Mouse (Mus musculus) thymus, postnatal 4 days (tissue): ENCODE data around the gene Ifit1bl1.
"Not testable (repeated sequence)": the region's sequence is repeated elsewhere in the genome, so short reads cannot be mapped to it uniquely, and the experiment has no call there.

Source experiments
- DNase-seq: peaks from one replicate; pipeline ENCODE4 v3.0.0; 2021

The Ifit1bl1 gene

GRCm38 (mm10) chr19:34587898-34588692, 13.7 kb downstream of the Ifit1bl1 start:
- peak; percentile 18 for DNase-seq

- not testable (repeated sequence) for DNase-seq
Observed at GRCm38 (mm10) chr19:34585740-34586458, 15.9 kb downstream of the Ifit1bl1 start.

- DNase-seq, result not testable (repeated sequence)
Observed at GRCm38 (mm10) chr19:34583126-34583766, 18.5 kb downstream of the Ifit1bl1 start, which contains the start of gene Ifit3. Ifit3 (plus strand) TSS chr19:34583531.

GRCm38 (mm10) chr19:34582696-34583095, 19.1 kb downstream of the Ifit1bl1 start:
- not testable (repeated sequence) for DNase-seq

- no peak for DNase-seq
Observed at GRCm38 (mm10) chr19:34577121-34577520, 24.6 kb downstream of the Ifit1bl1 start.

DNA sequence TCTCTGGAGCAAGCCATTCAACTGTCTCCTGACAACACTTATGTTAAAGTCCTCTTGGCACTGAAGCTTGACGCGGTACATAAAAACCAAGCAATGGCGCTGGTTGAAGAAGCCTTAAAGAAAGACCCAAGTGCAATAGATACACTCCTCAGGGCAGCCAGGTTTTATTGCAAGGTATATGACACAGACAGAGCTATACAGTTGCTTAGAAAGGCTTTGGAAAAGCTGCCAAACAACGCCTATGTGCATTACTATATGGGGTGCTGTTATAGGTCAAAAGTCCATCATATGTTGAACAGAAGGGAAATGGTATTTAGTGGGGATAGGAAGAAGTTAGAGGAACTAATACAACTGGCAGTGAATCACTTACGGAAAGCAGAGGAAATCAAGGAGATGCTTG, 28.1 kb downstream of the Ifit1bl1 start:
- no peak for DNase-seq

GRCm38 (mm10) chr19:34571080-34571479, 30.7 kb downstream of the Ifit1bl1 start:
- DNase-seq, result no peak

GRCm38 (mm10) chr19:34569896-34570476, 31.8 kb downstream of the Ifit1bl1 start:
- DNase-seq, result peak; percentile 23

- DNase-seq, result no peak
Observed at GRCm38 (mm10) chr19:34568988-34569895, 32.5 kb downstream of the Ifit1bl1 start.

DNA sequence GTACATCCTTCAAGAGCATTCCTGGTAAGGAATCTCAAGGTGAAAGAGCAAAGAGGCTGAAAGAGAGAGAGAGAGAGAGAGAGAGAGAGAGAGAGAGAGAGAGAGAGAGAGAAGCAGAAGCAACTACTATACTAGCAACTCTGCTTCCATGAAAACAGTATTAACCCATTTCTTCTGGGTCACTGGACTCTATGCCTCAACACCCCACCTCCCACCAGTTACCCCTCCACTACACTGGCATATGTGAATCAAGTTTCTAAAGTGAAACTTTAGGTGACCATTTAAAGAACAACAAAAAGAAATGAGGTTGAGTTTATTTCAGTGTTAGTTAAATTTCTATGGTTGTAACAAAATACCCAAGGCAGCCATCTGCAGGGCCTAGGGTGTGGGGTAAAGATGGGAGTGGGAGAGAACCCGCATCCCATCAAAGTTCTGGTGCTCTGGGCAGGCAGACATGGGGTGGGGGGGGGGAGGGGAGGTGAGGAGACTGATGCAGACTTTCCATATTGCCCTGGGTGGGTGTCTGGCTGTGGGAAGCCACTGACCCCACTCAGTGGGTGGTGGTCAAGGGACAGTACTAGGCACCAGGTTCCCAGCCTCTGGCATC, 35.5 kb downstream of the Ifit1bl1 start:
- no peak for DNase-seq

DNA sequence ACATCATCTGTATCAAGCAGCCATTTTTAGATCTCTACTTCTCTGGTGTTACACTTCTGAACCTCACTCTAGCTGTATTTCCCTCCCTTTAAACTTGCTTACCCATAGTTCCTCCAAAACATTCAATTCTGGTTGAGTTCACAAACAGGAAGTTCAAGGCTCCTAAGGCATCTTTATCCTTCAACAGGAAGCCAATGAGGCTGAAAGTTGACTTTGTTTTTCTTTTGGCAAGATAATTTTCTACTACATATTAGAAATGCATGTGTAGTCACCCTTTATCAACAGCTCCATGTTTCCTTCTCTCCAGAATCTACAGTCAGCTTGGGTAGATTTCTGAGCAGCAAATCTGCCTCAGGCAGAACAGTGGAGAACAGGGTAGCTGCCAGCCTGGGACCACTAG, 39.2 kb downstream of the Ifit1bl1 start:
- no peak for DNase-seq

DNA sequence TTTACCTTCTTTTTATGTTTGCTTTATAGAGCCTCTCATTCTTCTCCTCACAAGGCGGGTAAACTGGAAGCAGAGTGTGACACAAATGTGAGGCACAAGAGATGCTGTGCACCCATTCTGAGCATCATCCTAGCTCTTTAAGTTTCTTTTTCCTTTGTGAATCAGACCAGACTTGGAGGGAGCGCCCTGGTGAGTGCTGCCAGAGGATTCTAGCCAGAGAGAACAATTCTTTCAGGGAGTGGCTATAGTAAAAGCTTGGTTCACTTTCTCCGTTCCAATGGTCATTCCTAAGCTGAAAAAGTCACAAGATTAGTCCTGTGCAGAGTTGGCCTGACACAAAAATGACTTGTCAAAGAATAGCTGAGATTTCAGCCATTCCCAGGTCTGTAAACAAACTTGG, 45.1 kb downstream of the Ifit1bl1 start:
- DNase-seq, result no peak

DNA sequence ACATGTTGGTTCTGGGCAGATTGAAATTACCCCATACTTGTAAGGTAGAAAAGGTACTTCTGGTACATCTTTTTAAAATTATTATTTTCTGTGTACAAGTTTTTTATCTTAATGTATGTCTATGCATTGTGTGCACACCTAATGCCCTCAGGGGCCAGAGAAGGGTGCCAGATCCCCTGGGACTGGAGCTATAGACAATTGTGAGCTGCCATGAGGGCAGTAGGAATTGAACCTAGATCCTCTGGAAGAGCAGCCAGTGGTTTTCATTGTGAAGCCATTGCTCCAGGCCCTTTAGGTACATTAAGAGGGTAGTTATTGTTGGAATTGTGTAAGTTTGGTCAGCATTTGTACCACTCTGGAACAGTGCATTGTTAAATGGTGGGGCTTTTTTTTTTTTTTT, 47.7 kb downstream of the Ifit1bl1 start:
- no peak for DNase-seq

- DNase-seq, result no peak
Observed at GRCm38 (mm10) chr19:34553522-34553921, 48.2 kb downstream of the Ifit1bl1 start.

DNA sequence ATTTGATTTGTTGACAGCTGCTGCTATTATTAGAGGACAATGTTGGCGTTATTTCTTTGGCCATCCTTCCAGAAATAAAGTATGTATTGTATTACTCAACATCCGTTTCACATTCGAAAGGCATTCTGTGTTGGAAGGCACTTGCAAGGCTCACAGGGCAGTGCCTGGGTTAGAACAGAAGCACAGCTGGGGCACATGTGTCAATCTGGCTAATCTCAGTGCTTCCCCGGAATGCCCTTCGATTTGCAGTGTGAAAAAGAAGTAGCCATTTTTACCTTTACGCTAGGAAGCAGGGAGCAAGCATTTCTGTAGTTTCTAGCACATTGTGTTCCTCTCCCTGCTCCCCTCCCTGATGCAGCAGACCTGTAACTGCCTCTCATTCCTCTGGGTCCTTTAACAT, 48.7 kb downstream of the Ifit1bl1 start:
- DNase-seq, result no peak

GRCm38 (mm10) chr19:34551981-34552380, 49.8 kb downstream of the Ifit1bl1 start:
- peak; percentile 34 for DNase-seq

GRCm38 (mm10) chr19:34550534-34551223, 51.1 kb downstream of the Ifit1bl1 start, which contains the start of gene Ifit2:
Ifit2 (plus strand) TSS chr19:34550694.
- peak; percentile 81 for DNase-seq

DNA sequence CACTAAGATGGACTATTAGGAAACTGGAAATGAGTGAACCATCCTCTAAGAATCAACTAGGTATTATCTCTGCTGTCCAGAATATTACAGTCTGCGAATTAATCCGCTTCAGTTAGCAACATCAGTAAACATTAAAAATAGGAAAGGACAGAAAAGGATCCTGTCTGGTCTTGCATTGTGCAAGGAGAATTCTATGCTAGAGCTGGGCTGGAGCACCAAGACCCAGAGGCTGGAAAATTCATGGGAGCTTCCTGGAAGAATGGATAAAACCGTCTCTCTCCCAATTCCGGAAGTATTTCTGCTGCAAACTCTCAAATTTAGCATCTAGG, 51.6 kb downstream of the Ifit1bl1 start:
- no peak for DNase-seq

- DNase-seq, result peak; percentile 93
Observed at GRCm38 (mm10) chr19:34547976-34548375, 53.8 kb downstream of the Ifit1bl1 start.

- no peak for DNase-seq
Observed at GRCm38 (mm10) chr19:34546211-34546610, 55.5 kb downstream of the Ifit1bl1 start.
